Mouse (Mus musculus) spleen, postnatal 36 days (tissue): ENCODE measurements at regions not wholly inside any gene's neighbourhood (a gene's known extent, or its start where the extent isn't known, plus 50 kb on each side); places are given as distances from the start of the nearest gene placed in this dataset.

Source experiments
- DNase-seq, 2 experiments: peaks; one replicate each; pipeline ENCODE4 v3.0.0; 2022; ENCODE audit warnings: low spot score in 2 of 2, mixed read lengths in 1 of 2

DNA sequence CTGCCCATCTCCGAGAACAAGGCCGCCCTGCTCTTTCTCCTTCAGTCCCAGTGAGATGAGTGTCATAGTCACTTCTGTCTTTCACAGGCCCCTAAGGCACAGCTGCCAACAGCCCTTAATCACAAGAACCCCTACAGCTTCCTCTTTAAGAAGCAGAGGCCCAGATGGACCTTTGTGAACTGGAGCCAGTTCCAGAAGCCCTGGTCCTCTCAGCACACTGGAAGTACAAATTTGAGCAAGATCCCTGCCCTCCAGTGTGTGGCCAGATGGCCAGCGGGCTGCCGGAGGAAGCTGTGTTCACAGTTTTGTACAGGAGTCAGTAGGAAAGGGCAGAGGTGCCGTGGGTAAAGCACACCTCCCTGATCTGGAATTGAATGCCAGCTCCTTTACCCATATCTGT is 389.6 kb downstream of the Rps24 start:
- no peak for DNase-seq

- no peak for DNase-seq
Observed at GRCm38 (mm10) chr14:24877853-24878252, 390.9 kb downstream of the Rps24 start.

- no peak for DNase-seq
Observed at GRCm38 (mm10) chr14:24886164-24886563, 399.2 kb downstream of the Rps24 start.

DNA sequence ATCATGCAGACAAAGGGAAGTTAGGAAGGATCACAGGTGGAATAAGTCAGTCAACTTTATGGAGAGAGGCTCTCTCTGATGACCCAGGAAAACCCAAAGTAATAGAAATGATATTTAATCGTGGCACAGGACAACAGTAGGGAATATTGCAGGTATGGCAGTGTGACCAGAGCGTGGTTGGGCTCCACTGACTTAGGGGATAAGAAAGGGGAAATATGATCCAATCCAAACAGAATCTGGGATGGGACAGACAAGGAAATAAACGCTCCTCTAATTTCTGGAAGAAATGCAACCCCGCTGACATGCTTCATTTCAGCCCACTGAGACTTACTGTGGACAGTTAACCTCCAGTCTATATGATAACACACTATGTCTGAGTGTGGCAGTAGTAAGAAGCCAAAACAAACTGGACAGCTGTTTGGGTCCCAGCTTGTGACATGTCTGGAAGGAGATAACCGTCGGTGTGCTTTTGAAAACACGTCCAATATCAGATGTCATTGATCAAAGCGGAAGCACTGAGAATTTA is 400.0 kb downstream of the Rps24 start:
- DNase-seq, result no peak

DNA sequence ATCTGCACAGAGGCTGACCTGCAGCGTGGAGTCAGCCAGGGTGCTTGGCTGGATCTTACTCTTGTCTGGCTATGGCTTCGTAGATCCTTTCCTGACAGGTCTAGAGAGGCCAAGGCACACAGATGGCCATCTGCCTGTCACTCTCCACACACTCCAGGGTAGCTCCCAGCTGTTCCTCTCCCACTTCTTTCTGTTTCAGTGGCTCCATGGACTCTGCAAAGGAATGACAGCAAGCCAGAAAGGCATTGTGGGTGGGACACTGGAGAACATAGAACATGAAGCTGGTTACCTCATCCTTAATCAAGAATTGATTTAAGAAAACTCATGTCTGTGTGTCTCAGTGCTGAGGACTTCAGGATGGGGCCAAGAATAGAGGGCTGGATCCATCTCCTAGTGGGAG is 403.9 kb downstream of the Rps24 start:
- DNase-seq, result no peak

- DNase-seq, result no peak
Observed at GRCm38 (mm10) chr14:24895196-24895595, 408.3 kb downstream of the Rps24 start.

DNA sequence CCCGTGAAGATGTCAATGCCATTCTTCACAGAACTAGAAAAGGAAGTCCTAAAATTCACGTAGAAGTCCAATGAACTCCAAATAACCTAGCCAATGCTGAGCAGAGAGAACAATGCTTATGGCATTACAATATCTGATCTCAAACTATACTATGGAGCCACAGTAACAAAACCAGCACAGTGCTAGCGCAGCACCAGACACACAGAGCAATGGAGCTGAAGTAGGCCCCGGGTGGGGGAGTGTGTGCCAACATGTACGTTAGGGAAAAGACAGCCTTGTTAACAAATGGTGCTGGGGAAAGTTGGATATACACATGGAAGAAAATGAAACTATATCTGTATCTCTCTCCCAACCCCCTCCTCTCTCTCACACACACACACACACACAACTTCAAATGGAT is 409.8 kb downstream of the Rps24 start:
- no peak for DNase-seq

- no peak for DNase-seq
Observed at GRCm38 (mm10) chr14:24900501-24901179, 413.7 kb downstream of the Rps24 start.

- DNase-seq, result no peak
Observed at GRCm38 (mm10) chr14:24901726-24902125, 414.8 kb downstream of the Rps24 start.

DNA sequence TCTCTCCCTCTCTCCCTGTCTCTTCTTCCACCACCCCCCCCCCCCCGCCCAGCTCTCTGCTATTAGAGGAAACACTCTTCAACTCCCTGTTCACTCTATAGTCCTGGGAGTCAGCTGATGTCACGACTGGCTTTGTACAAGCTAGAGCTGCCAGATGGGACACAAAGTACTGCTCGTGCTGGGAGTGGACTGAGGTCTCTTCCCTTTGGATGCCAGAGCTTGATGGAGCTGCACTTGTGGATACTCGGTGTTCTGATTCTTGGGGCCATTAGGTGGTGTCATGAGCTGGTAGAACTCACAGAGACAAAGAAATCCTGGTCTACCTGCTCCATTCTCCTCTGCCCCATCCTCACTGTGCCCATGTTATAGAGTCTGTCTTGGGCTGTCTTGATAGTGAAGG is 415.9 kb downstream of the Rps24 start:
- DNase-seq, result no peak

GRCm38 (mm10) chr14:24904712-24905111 is 417.8 kb downstream of the Rps24 start:
- no peak for DNase-seq

DNA sequence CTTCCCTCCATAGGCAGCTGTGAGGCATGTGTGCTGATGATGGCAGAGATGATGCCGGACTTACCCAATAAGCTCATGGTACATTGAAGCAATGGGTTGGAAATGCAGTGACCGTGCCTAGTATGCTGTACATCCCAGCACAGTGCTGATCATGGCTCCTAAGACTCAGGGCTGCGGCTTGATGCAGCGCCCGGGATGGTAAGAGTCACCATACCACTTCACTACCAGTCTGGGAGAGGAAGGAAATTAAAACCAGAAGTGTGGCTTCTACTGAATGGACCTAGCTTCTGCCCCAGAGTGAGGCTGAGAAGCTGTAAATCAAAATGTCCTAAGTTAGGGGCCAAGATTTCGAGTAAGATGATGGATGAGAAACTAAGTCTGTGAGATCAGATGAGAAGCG is 420.0 kb downstream of the Rps24 start:
- no peak for DNase-seq

DNA sequence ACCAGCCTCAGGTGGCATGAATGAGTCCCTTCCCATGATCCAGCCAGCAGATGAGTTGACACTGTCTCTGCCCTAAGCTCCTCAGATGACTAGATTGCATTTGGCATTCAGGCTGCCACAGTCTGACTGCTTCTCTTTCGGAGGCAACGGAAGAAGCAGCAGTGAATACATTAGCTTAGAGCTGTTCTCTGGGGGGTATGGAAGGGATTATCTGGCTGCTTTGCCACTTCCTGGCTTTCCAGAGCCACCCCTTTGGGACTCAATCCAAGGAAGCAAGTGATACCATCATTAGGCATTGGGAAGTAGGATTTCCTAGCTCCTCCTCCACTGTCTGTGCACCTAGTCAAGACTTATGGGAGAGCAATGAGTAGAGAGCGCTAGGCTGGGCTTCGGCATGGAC is 421.5 kb downstream of the Rps24 start:
- DNase-seq, result no peak

DNA sequence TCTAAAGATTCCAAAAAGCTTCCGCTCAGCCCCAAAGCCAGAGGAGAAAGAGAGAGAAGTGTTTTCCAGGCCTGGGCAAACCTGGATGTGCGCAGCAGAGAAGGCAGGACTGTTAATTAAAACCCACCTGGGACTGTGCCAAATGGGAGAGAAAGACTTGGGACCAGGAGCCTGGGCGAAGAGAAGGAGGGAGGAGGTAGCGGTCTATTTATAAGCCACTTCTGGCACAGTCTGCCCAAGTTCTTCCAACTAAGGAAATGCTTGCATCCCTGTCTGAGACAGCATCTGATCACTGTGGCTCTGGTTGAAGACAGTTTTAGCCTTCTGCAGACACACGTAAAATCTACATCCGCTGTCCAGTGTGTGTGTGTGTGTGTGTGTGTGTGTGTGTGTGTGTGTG is 424.7 kb downstream of the Rps24 start:
- no peak for DNase-seq

GRCm38 (mm10) chr14:24919056-24919455 is 432.1 kb downstream of the Rps24 start:
- DNase-seq, result no peak

- DNase-seq, result no peak
Observed at GRCm38 (mm10) chr14:24922006-24922405, 435.1 kb downstream of the Rps24 start.

GRCm38 (mm10) chr14:24924561-24924960 is 437.6 kb downstream of the Rps24 start:
- DNase-seq, result no peak

- DNase-seq, result no peak
Observed at GRCm38 (mm10) chr14:24926086-24927048, 439.4 kb downstream of the Rps24 start.

- DNase-seq, result no peak
Observed at GRCm38 (mm10) chr14:24928726-24929125, 441.8 kb downstream of the Rps24 start.

- DNase-seq, result no peak
Observed at GRCm38 (mm10) chr14:24930251-24930650, 443.3 kb downstream of the Rps24 start.

DNA sequence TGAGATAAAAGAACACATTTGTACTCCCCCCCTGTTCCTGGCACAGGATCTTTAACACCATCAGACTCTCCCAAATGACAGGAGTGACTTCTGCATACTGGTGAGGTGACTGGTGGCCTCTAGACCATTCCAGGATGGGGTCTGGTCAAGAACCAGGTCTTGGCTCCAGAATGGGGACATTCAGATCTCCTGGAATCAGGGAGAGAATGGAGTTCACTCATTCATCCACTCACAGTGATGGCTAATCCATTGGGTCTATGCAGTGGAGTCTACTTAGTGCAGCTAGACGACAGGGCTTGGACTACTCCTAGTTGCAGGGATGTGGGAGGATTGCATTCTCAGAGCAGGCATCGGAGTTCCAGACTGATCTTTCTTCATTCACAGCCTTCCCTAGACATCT is 451.0 kb downstream of the Rps24 start:
- DNase-seq, result no peak

DNA sequence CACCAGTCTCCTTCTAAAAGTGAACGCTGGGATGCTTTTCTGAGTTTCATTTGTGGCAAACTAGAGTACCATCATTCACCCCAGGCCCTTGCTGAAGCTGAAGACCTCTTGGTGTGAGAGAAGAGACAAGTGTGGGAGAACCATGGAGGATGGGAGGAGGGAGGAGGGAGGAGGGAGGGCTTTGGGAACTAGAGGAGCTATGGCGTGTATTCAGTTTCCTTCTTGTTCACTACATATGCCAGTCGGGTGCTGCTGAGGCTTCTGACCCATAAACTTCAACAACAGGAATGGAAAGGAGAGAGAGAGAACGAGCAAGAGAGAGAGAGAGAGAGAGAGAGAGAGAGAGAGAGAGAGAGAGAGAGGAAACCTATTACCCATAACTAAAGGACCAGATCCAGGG is 452.1 kb downstream of the Rps24 start:
- DNase-seq, result no peak
